Mouse (Mus musculus): ENCODE measurements around the gene Rsph3b. TPM values are rescaled to one million over a fixed set of nuclear protein-coding genes. Genes with fewer than 3 reads are reported as not detected.
A peak's percentile ranks its signal among the peaks of the same experiment; 100 is the strongest.
"Not testable (repeated sequence)": the region's sequence is repeated elsewhere in the genome, so short reads cannot be mapped to it uniquely, and the experiment has no call there.

Gene Rsph3b
- 31.6 and 34.7 TPM in 2 replicates for polyA plus RNA-seq (2016; fragmentation: Nextera tagmentation; extraction: Ambion mirVana)

- Histone ChIP-seq H3K4me3 (peak within 1 kb of the TSS; percentile 52), H3K9ac (peak within 1 kb of the TSS; percentile 59), H3K4me2 (replicated peaks) (peak within 1 kb of the TSS; percentile 48), H3K27ac (peak within 1 kb of the TSS; percentile 83)
- under 1% methylated on average over 67 of the region's 73 CpGs for WGBS
- peak; percentile 96 for ATAC-seq (ENCODE audit: insufficient number of reproducible peaks, insufficient read depth, low FRiP score, low TSS enrichment)
- H3K9me3 ChIP-seq, H3K36me3 ChIP-seq, H3K4me1 ChIP-seq, H3K27me3 ChIP-seq: not testable (repeated sequence)
Observed at GRCm38 (mm10) chr17:6947984-6948768, at the start of gene Rsph3b. TSS of gene Rsph3b (minus strand) at chr17:6948682.

DNA sequence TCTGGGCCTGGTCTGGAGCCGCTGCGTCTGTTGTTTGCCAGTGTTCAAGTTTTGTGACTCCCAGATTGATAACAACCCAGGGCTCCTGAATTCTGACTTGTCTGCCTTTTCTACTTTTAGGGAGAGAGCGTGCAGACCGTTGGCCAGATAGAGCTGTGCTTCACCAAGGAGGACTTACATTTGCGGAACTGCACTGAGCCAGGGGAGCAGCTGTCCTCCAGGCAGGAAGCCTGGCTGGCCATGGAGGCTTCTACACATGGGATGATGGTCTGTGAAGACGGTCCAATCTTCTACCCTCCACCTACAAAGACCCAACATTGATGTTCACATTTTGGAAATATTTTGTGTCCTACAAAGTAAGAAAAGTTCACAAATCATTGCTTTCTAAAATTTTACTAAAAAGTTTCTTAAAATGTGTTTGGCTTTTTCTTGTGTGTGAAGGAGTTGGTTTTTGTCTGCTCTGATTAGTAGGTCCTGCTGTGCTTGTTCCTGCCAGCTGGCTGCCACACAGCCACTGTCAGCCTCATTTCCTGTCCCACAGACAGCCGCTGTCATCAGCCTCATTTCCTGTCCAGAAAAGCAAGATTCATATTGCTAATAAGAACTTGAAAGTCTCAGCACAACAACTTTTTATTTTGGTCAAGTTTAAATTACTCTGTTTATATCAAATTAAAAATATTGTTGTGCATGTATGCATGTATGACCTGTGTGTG lies 49.5 kb upstream of the Rsph3b start:
- H3K9me3 ChIP-seq; H3K27ac ChIP-seq; H3K4me3 ChIP-seq; H3K27me3 ChIP-seq; H3K4me2 ChIP-seq (replicated peaks); ATAC-seq (ENCODE audit: insufficient number of reproducible peaks, insufficient read depth, low FRiP score, low TSS enrichment); H3K9ac ChIP-seq; H3K36me3 ChIP-seq; H3K4me1 ChIP-seq: not testable (repeated sequence)
- 100% methylated on average over 1 of the region's 7 CpGs for WGBS

- 80% methylated on average over 8 of the region's 8 CpGs for WGBS
- not testable (repeated sequence) for ATAC-seq (ENCODE audit: insufficient number of reproducible peaks, insufficient read depth, low FRiP score, low TSS enrichment); H3K27ac ChIP-seq; H3K9me3 ChIP-seq; H3K36me3 ChIP-seq; H3K4me1 ChIP-seq; H3K4me2 ChIP-seq (replicated peaks); H3K9ac ChIP-seq; H3K4me3 ChIP-seq; H3K27me3 ChIP-seq
Observed at GRCm38 (mm10) chr17:6996826-6997225, 48.3 kb upstream of the Rsph3b start.

- ATAC-seq (ENCODE audit: insufficient number of reproducible peaks, insufficient read depth, low FRiP score, low TSS enrichment); H3K9ac ChIP-seq; H3K36me3 ChIP-seq; H3K4me2 ChIP-seq (replicated peaks); H3K27me3 ChIP-seq; H3K27ac ChIP-seq; H3K4me1 ChIP-seq; H3K9me3 ChIP-seq; H3K4me3 ChIP-seq: not testable (repeated sequence)
- WGBS, result no CpG with 5 or more reads among the region's 6 CpGs
Observed at GRCm38 (mm10) chr17:6995504-6995903, 47.0 kb upstream of the Rsph3b start.

DNA sequence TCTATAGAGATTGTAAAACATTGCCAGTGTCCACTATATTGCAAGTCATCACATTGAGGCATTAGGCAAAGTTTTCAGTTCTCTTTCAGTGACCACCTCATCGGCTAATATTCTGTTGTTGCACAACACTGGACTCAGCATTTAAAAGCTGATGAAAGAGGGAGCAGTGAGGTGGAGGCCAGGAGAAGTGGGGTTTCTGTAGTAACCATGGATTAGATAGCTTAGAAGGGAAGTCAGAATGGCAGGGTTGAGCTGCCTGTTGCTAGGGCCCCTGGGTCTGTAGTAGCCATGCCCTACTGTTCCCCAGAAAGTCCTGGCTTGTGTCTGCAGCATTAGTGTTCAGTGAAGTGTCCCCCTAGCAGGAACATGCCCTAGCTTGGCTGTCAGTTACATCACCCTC lies 37.6 kb upstream of the Rsph3b start:
- not testable (repeated sequence) for H3K36me3 ChIP-seq; H3K27ac ChIP-seq; H3K9me3 ChIP-seq; H3K9ac ChIP-seq; H3K4me3 ChIP-seq; H3K27me3 ChIP-seq; H3K4me2 ChIP-seq (replicated peaks); H3K4me1 ChIP-seq; ATAC-seq (ENCODE audit: insufficient number of reproducible peaks, insufficient read depth, low FRiP score, low TSS enrichment)
- WGBS, result 91% methylated on average over 1 of the region's 1 CpGs

DNA sequence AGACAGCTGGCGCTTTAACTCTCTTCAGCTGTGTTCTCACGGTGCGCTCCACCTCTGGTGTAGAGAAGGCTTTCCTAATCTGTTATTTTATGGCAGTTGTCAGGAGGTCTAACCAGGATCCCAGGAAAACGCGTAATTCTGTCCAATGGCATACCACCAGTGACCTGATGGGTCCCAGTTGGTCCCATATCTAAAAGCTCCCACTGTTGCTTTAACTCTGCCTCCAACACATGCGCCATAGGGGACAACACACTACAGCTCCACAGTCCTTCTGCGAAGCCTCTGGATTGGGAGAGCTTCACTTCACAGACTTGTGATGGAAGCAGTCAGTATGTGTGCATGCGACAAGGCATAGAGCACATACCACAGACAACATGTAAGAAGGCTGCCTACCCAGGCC lies 31.7 kb upstream of the Rsph3b start:
- H3K27me3 ChIP-seq; H3K4me3 ChIP-seq; H3K27ac ChIP-seq; H3K9ac ChIP-seq; H3K4me2 ChIP-seq (replicated peaks); ATAC-seq (ENCODE audit: insufficient number of reproducible peaks, insufficient read depth, low FRiP score, low TSS enrichment); H3K4me1 ChIP-seq; H3K36me3 ChIP-seq; H3K9me3 ChIP-seq: not testable (repeated sequence)
- WGBS, result 93% methylated on average over 5 of the region's 8 CpGs

GRCm38 (mm10) chr17:6979380-6979779 lies 30.9 kb upstream of the Rsph3b start:
- H3K4me3 ChIP-seq, result peak overlapping the region; percentile 51
- not testable (repeated sequence) for H3K36me3 ChIP-seq; H3K27me3 ChIP-seq; H3K4me1 ChIP-seq; H3K27ac ChIP-seq; H3K9me3 ChIP-seq; H3K9ac ChIP-seq; ATAC-seq (ENCODE audit: insufficient number of reproducible peaks, insufficient read depth, low FRiP score, low TSS enrichment)
- 21% methylated on average over 5 of the region's 5 CpGs for WGBS
- peak overlapping the region; percentile 47 for H3K4me2 ChIP-seq (replicated peaks)

DNA sequence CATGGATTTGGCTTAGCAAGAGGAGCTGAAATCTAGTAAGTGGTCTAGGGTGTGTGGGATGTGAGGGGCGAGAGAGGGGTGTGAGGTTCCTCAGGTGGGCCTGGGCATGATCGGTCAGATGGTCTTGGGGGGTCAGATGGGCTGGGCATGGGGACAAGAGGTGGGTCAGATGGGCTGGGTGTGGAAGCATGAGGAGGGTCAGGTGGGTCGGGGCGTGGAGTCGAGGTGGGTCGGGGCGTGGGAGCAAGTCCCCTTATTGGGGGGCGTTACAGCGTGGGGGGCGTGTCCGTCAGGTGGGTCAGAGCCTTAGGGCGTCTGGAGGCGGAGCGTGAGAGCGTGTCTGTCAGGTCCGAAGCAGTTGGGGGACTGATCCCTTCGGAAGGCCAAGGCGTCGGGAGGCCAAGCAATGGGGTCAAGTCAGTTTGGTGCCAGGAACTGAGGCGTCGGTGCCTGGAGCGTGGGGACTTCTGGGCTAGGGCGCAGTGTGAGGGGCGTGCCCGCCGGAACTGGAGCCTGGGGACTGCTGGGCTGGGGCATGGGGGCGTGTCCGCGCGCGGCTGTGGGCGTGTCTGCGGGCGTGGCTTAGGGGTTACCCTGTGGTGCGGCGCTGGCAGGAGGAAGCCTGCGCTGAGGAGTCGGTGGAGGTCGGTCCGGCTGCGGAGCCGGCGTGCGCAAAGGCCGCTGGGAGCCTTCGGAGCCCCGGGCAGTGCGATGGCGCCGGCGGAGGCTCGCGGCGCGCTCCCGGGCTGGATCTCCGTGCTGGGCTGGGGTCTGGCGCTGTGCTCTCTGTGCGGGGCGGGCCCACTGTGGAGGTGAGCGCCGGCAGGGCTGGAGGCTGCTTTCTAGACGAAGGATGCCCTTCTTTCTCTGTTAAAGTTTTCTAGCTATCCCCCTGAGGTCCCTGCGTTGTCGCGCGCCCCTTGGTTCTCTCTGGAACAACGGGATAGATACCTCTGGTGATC lies 30.1 kb upstream of the Rsph3b start, which contains the start of gene Gm49721:
Gene Gm49721 (plus strand): TSS at position 618 of the 962 bp plus-strand sequence.
- H3K9me3 ChIP-seq, result not testable (repeated sequence)
- WGBS, result 2% methylated on average over 44 of the region's 68 CpGs
- 0 out of 2 replicates have a peak within 1 kb of the TSS, but pooled peaks have one; percentile 50 for H3K27ac ChIP-seq

DNA sequence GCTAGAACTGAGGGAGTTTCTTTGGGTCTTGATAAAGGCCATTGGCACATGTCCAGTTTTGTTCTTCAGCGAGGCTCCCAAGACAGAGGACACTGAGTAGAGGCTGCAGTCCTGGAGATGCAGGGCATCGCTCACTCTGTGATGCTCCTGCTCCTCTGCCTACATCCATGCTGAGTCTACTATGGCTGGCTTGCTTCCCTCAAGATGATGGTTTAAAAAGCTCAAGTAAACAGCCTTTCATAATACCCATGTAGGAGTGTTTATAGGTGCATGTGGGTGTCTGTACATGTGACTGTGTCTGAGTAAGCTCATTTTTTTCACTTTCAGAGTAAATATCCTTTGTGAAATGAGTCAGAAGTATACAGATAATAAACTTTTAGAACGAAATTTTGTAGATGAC lies 26.5 kb upstream of the Rsph3b start:
- H3K4me2 ChIP-seq (replicated peaks); H3K36me3 ChIP-seq; H3K4me1 ChIP-seq; H3K4me3 ChIP-seq; H3K9ac ChIP-seq; H3K27me3 ChIP-seq; H3K27ac ChIP-seq; H3K9me3 ChIP-seq; ATAC-seq (ENCODE audit: insufficient number of reproducible peaks, insufficient read depth, low FRiP score, low TSS enrichment): not testable (repeated sequence)
- 62% methylated on average over 3 of the region's 3 CpGs for WGBS

More for the DNA sequence above, 30.1 kb upstream of the Rsph3b start, which contains the start of gene Gm49721:
- Histone ChIP-seq H3K4me2 (replicated peaks) (peak within 1 kb of the TSS; percentile 47), H3K9ac (peak within 1 kb of the TSS; percentile 65), H3K4me3 (peak within 1 kb of the TSS; percentile 51)
- H3K27me3 ChIP-seq, H3K4me1 ChIP-seq, H3K36me3 ChIP-seq: not testable (repeated sequence)
- peak; percentile 93 for ATAC-seq (ENCODE audit: insufficient number of reproducible peaks, insufficient read depth, low FRiP score, low TSS enrichment)

GRCm38 (mm10) chr17:6972836-6973396 lies 24.4 kb upstream of the Rsph3b start:
- not testable (repeated sequence) for H3K4me3 ChIP-seq; H3K36me3 ChIP-seq; ATAC-seq (ENCODE audit: insufficient number of reproducible peaks, insufficient read depth, low FRiP score, low TSS enrichment); H3K9ac ChIP-seq; H3K4me2 ChIP-seq (replicated peaks); H3K9me3 ChIP-seq; H3K4me1 ChIP-seq; H3K27ac ChIP-seq; H3K27me3 ChIP-seq
- 70% methylated on average over 4 of the region's 4 CpGs for WGBS

- not testable (repeated sequence) for H3K4me2 ChIP-seq (replicated peaks); H3K27ac ChIP-seq; H3K9ac ChIP-seq; H3K36me3 ChIP-seq; H3K4me1 ChIP-seq; ATAC-seq (ENCODE audit: insufficient number of reproducible peaks, insufficient read depth, low FRiP score, low TSS enrichment); H3K4me3 ChIP-seq; H3K27me3 ChIP-seq; H3K9me3 ChIP-seq
- 77% methylated on average over 8 of the region's 8 CpGs for WGBS
Observed at GRCm38 (mm10) chr17:6971238-6971637, 22.8 kb upstream of the Rsph3b start.

Measured in embryonic facial prominence, embryonic 12.5 days (tissue).